Mouse (Mus musculus) midbrain, embryonic 16.5 days (tissue): ENCODE measurements around the gene Bpi. TPM values are rescaled to one million over a fixed set of nuclear protein-coding genes. Genes with fewer than 3 reads are reported as not detected.

ENCODE experiments used
- ATAC-seq: fragments of 200-750 bp; cut with Nextera tagmentation; 2 replicates; pipeline ENCODE4 v1.8.0; 2017; ENCODE audit warnings: moderate TSS enrichment
- H3K27ac ChIP-seq: fragments of 300-500 bp; sonication (generic); 2 replicates; pipeline ENCODE4 v1.5.1; 2014; ENCODE audit warnings: mild to moderate bottlenecking, low read length, mixed read lengths
- H3K27me3 ChIP-seq: fragments of 300-500 bp; sonication (generic); 2 replicates; pipeline ENCODE4 v1.6.1; 2014; ENCODE audit warnings: low read depth, low read length, mixed read lengths; ENCODE audit not compliant: control insufficient read depth, insufficient read depth
- H3K36me3 ChIP-seq: fragments of 300-500 bp; sonication (generic); 2 replicates; pipeline ENCODE4 v1.6.1; 2014; ENCODE audit warnings: mild to moderate bottlenecking, low read length, moderate library complexity, mixed read lengths; ENCODE audit not compliant: control insufficient read depth, insufficient read depth
- H3K4me1 ChIP-seq: fragments of 300-500 bp; sonication (generic); 2 replicates; pipeline ENCODE4 v1.6.1; 2014; ENCODE audit warnings: mild to moderate bottlenecking, low read length, mixed read lengths; ENCODE audit not compliant: control insufficient read depth, insufficient read depth
- H3K4me2 ChIP-seq: fragments of 300-500 bp; sonication (generic); 2 replicates; pipeline ENCODE4 v1.6.1; 2014; ENCODE audit warnings: mild to moderate bottlenecking, low read length, mixed read lengths
- H3K4me3 ChIP-seq: fragments of 300-500 bp; sonication (generic); 2 replicates; pipeline ENCODE4 v1.5.1; 2014; ENCODE audit warnings: low read depth, mild to moderate bottlenecking, low read length, moderate library complexity, mixed read lengths
- H3K9ac ChIP-seq: fragments of 300-500 bp; sonication (generic); 2 replicates; pipeline ENCODE4 v1.6.1; 2014; ENCODE audit warnings: low read depth, low read length, mixed read lengths
- H3K9me3 ChIP-seq: fragments of 300-500 bp; sonication (generic); replicated peaks from 2 replicates; pipeline ENCODE4 v1.6.1; 2014; ENCODE audit warnings: mild to moderate bottlenecking, low read length, mixed read lengths; ENCODE audit not compliant: control insufficient read depth, poor library complexity, severe bottlenecking
- WGBS: fragments of 180-500 bp; shearing (Covaris S2); extraction: QIAGEN DNeasy Blood & Tissue Kit; methylation state at CpG from one replicate; pipeline ENCODE4 v1.1.7; 2014; 5-methylcytosine and 5-hydroxymethylcytosine counted together
- polyA plus RNA-seq: library from polyadenylated mRNA; unstranded; fragments of >200 nt; fragmentation: Nextera tagmentation; extraction: Ambion mirVana; gene quantifications from 2 replicates; pipeline ENCODE4 v1.2.1, GENCODE M21; 2015

Gene Bpi
- polyA plus RNA-seq, 1 experiment from 2014 or later: not detected

DNA sequence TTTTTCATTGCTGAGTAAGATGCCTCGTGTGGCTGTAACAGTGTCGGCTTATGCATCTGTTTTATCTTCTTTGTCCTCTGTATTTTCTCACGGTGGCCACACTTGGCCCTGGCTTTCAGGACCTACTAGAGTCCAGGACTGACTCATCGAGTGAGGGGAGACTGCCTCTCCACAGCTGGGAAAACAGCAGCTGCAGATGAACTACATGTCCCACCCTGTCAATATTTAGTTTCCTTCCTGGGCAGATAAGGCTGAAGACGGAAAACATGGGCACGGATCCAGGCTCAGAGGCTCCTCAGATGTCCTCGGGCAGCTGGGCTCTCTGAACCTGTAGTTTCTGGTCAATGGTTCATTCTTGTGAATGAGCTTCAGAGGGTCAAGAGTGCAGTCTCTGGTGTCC is 9.6 kb upstream of the Bpi start:
- Histone ChIP-seq H3K36me3 (no peaks in the 10 kb centered on the region), H3K27me3 (no peaks in the 10 kb centered on the region), H3K4me3 (no peak overlapping the region), H3K9me3 (no peaks in the 10 kb centered on the region; the same call in 1 of the 2 replicates), H3K4me1 (no peaks in the 10 kb centered on the region), H3K27ac (no peak overlapping the region), H3K4me2 (no peak overlapping the region), H3K9ac (no peak overlapping the region)
- ATAC-seq: no peak
- 79% methylated on average over 7 of the region's 7 CpGs for WGBS

DNA sequence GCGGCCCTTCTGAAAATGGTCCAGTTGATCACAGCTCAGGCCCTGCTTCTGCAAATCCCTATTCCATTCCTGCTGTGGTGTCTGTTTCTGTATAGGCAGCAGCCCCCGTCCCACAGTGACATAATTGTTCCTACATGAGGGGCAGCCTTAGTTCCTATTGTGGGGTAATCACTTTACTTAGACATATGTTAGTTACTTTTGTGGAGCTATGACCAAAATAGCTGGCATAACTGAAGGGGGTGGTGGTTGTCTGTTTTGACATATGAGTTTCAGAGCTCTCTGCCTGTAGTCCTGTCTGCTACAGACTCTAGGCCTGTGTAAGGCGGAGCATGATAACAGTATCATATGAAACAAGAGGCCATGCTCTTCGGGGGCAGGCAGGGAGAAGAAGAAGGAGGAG is 7.3 kb upstream of the Bpi start:
- Histone ChIP-seq H3K4me3 (no peak overlapping the region), H3K27ac (no peak overlapping the region), H3K9me3 (no peaks in the 10 kb centered on the region; the same call in 1 of the 2 replicates), H3K4me1 (no peaks in the 10 kb centered on the region), H3K4me2 (no peak overlapping the region), H3K27me3 (no peaks in the 10 kb centered on the region), H3K9ac (no peak overlapping the region), H3K36me3 (no peaks in the 10 kb centered on the region)
- 77% methylated on average over 4 of the region's 4 CpGs for WGBS
- no peak for ATAC-seq

DNA sequence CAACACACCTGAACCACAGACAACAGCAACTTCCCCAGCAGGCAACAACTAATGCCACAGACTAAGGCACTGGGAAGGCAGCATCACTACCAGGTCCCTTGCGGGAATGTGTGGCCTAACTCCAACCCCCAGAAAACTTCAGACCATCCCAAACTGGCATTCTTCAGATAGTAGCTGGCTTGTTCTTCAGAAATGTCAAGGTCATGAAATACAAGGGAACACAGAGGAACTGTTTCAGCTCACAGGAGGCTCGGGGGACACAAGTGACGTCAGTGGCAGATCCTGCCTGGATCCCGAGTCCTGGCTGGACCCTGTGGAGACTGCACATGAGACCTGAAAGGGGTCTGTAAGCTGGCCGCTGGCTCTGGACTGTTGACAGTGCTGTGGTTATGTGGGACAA is 4.1 kb upstream of the Bpi start:
- H3K4me2 ChIP-seq: no peak overlapping the region
- 69% methylated on average over 5 of the region's 5 CpGs for WGBS
- no peak overlapping the region for H3K27ac ChIP-seq
- H3K36me3 ChIP-seq: no peaks in the 10 kb centered on the region
- no peaks in the 10 kb centered on the region for H3K27me3 ChIP-seq
- no peaks in the 10 kb centered on the region for H3K9me3 ChIP-seq
- ATAC-seq: no peak
- H3K4me1 ChIP-seq: no peaks in the 10 kb centered on the region
- no peak overlapping the region for H3K4me3 ChIP-seq
- no peak overlapping the region for H3K9ac ChIP-seq

DNA sequence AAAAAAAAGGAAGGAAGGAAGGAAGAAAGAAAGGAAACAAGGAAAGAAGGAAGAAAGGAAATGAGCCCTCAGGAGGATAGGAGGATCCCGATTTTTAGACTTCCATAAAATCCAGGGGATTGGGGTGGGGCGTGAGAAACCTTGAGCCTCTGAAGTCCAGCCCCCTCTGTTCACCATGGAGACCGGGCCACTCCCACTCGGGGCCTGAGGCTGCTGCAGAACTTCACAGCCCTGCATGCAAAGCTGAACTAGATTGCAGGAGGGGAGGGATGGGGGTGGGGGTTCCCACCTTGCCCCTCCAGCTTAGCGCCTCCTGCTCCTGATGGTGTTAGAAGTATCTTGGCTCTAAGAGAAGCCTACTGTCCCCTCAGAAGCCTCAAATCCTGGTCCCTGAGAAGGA is 1.0 kb upstream of the Bpi start:
- WGBS: 15% methylated on average over 5 of the region's 5 CpGs
- no peak overlapping the region for H3K27ac ChIP-seq
- ATAC-seq: no peak
- no peaks in the 10 kb centered on the region for H3K27me3 ChIP-seq
- no peak overlapping the region for H3K4me2 ChIP-seq
- no peaks in the 10 kb centered on the region for H3K4me1 ChIP-seq
- H3K36me3 ChIP-seq: no peaks in the 10 kb centered on the region
- no peaks in the 10 kb centered on the region for H3K9me3 ChIP-seq
- H3K4me3 ChIP-seq: no peak overlapping the region
- no peak overlapping the region for H3K9ac ChIP-seq

DNA sequence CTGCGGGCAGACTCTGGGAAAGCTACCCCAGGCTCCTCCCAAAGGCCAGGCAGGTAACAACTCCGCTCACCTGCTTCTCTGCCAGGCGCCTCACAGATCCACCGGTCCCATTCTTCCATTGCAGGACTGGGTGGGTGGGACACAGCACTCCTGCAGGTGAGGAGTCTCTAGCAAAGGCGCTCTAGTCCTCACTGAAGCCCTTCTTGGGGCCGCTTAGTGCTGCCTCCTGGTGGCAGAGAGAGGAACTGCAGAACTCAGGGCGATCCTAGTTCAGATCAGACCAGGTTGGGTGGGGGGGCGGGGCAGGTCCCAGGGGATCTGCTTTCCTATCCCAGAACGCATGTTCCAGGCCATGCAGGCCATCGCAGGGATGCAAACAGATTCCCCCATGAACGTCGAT is 887 bp downstream of the Bpi start:
- H3K27me3 ChIP-seq: no peaks in the 10 kb centered on the region
- H3K4me3 ChIP-seq: no peak overlapping the region
- no peaks in the 10 kb centered on the region for H3K4me1 ChIP-seq
- ATAC-seq: no peak
- H3K9me3 ChIP-seq: no peaks in the 10 kb centered on the region
- H3K27ac ChIP-seq: no peak overlapping the region
- H3K9ac ChIP-seq: no peak overlapping the region
- H3K4me2 ChIP-seq: no peak overlapping the region
- WGBS: 13% methylated on average over 12 of the region's 12 CpGs
- H3K36me3 ChIP-seq: no peaks in the 10 kb centered on the region

- no peak overlapping the region for H3K4me3 ChIP-seq
- H3K9ac ChIP-seq: no peak overlapping the region
- 80% methylated on average over 8 of the region's 8 CpGs for WGBS
- no peaks in the 10 kb centered on the region for H3K27me3 ChIP-seq
- no peaks in the 10 kb centered on the region for H3K4me1 ChIP-seq
- H3K36me3 ChIP-seq: no peaks in the 10 kb centered on the region
- no peak overlapping the region for H3K27ac ChIP-seq
- no peaks in the 10 kb centered on the region for H3K9me3 ChIP-seq
- no peak overlapping the region for H3K4me2 ChIP-seq
- ATAC-seq: no peak
These were observed 1.6 kb downstream of the Bpi start for GRCm38 (mm10) chr2:158259498-158259897.

DNA sequence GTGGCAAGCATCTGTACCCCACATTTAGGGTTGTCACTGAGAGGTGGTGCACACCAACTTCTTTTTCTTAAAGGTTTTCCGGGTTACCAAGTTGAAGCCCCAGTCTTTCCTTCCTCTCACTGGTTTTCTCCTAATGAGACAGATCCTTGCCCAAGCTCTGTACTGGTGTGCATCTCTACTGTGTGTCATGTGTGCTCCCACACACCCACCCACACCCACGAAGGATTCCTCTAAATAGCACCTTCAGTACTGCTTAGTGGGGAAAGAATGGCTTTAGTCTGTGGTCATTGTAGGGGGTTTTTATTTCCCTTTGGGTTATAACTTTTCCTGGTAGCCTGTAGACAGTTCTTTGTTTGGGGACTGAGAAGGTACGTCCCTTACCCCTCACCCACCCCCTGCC is 7.0 kb downstream of the Bpi start:
- ATAC-seq: no peak
- WGBS: 84% methylated on average over 3 of the region's 3 CpGs

GRCm38 (mm10) chr2:158270017-158270416 is 12.1 kb downstream of the Bpi start:
- Histone ChIP-seq H3K4me2 (no peak overlapping the region), H3K9me3 (no peaks in the 10 kb centered on the region), H3K27me3 (no peaks in the 10 kb centered on the region), H3K36me3 (no peaks in the 10 kb centered on the region), H3K9ac (no peak overlapping the region), H3K4me3 (no peak overlapping the region), H3K27ac (no peak overlapping the region), H3K4me1 (no peaks in the 10 kb centered on the region)
- WGBS: 77% methylated on average over 8 of the region's 8 CpGs
- no peak for ATAC-seq

More for the DNA sequence above, 7.0 kb downstream of the Bpi start:
- H3K27ac ChIP-seq: no peak overlapping the region
- no peaks in the 10 kb centered on the region for H3K36me3 ChIP-seq
- no peak overlapping the region for H3K4me3 ChIP-seq
- H3K4me2 ChIP-seq: no peak overlapping the region
- no peak overlapping the region for H3K9ac ChIP-seq
- H3K27me3 ChIP-seq: no peaks in the 10 kb centered on the region
- H3K9me3 ChIP-seq: no peaks in the 10 kb centered on the region
- no peaks in the 10 kb centered on the region for H3K4me1 ChIP-seq

DNA sequence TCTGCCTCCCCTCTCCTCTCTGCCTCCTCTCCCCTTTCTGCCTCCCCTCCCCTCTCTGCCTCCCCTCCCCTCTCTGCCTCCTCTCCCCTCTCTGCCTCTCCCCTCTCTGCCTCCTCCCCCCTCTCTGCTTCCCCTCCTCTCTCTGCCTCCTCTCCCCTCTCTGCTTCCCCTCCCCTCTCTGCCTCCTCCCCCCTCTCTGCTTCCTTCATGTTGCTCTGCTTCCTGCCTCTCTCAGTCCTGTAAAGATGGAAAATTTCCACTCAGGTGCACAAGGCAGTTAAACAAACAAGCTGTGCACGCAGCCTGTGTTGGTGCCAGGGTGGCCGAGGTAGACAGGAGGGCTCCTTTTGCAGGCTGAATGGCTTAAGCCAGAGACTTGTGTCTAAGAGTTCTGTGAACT is 15.8 kb downstream of the Bpi start:
- no peak overlapping the region for H3K27ac ChIP-seq
- 17% methylated on average over 2 of the region's 2 CpGs for WGBS

GRCm38 (mm10) chr2:158275349-158275748 is 17.5 kb downstream of the Bpi start:
- Histone ChIP-seq H3K9ac (no peak overlapping the region), H3K27me3 (no peaks in the 10 kb centered on the region), H3K9me3 (no peaks in the 10 kb centered on the region), H3K4me3 (no peak overlapping the region), H3K4me1 (no peaks in the 10 kb centered on the region), H3K4me2 (no peak overlapping the region), H3K36me3 (no peaks in the 10 kb centered on the region), H3K27ac (no peak overlapping the region)
- ATAC-seq: no peak
- 97% methylated on average over 3 of the region's 3 CpGs for WGBS

More for the DNA sequence above, 15.8 kb downstream of the Bpi start:
- no peaks in the 10 kb centered on the region for H3K9me3 ChIP-seq
- no peak overlapping the region for H3K4me3 ChIP-seq
- no peaks in the 10 kb centered on the region for H3K36me3 ChIP-seq
- no peak overlapping the region for H3K4me2 ChIP-seq
- H3K9ac ChIP-seq: no peak overlapping the region
- no peaks in the 10 kb centered on the region for H3K4me1 ChIP-seq
- no peaks in the 10 kb centered on the region for H3K27me3 ChIP-seq
- no peak for ATAC-seq
